Mouse (Mus musculus): ENCODE results near the gene Tmem131l.

DNA sequence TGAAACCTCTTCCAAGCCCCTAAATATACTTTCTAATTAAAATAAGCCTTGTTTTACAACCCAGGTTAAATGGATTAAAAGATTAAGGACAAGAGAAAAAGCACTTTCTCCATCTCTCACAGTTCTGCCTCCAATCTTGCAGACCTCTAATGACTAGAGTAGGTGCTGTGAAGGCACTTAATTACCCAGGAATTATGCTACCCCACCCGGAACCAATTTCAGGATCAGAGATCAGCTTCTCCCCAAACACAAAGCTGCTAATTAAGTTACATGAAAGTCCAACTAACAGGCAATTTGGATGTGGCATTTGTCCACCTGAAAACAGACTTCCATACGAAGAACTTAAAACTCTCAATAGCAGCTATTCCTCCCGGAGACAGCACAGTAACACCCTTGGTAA, 19.4 kb downstream of the Tmem131l start:
- TF ChIP-seq CTCF (IDR thresholded peaks at IDR 0.05; ENCODE audit: insufficient read depth, low read length) (no peak), POLR2A (IDR thresholded peaks at IDR 0.05; ENCODE audit: borderline replicate concordance, extremely low read depth, low read depth, low read length) (no peak)

All from lung, adult 2 months (tissue).